Mouse (Mus musculus) lung, postnatal 0 days (tissue): Measurements from ENCODE around the gene Tmprss9.

Experiments used
- CTCF ChIP-seq: IDR thresholded peaks from 2 replicates; pipeline ENCODE4 v1.5.1; 2016; ENCODE audit warnings: antibody characterized with exemption, mild to moderate bottlenecking
- EP300 ChIP-seq: IDR thresholded peaks from 2 replicates; pipeline ENCODE4 v1.6.1; 2016; ENCODE audit warnings: antibody characterized with exemption, mild to moderate bottlenecking, control low read depth

- TF ChIP-seq CTCF (no peak), EP300 (no peak)
Measured at GRCm38 (mm10) chr10:80887181-80887580, 15.5 kb downstream of the Tmprss9 start.
